Mouse (Mus musculus) CD4-positive, CD25-positive, alpha-beta regulatory T cell, adult 4 months (primary cell): Measurements from ENCODE around the gene Abat. TPM values are rescaled to one million over a fixed set of nuclear protein-coding genes. Genes with fewer than 3 reads are reported as not detected.
"Not testable (repeated sequence)": the region's sequence is repeated elsewhere in the genome, so short reads cannot be mapped to it uniquely, and the experiment has no call there.

ENCODE experiments used
- ATAC-seq: one replicate; pipeline ENCODE4 v1.8.0; 2017
- polyA plus RNA-seq, 2 experiments: library from polyadenylated mRNA; unstranded; fragments of 100-300 nt; shearing (Covaris generic); gene quantifications; one replicate each; pipeline ENCODE4 v1.2.1; 2017

Gene Abat
- polyA plus RNA-seq, 2 experiments from 2014 or later, result 0.74 to 1.8 TPM

DNA sequence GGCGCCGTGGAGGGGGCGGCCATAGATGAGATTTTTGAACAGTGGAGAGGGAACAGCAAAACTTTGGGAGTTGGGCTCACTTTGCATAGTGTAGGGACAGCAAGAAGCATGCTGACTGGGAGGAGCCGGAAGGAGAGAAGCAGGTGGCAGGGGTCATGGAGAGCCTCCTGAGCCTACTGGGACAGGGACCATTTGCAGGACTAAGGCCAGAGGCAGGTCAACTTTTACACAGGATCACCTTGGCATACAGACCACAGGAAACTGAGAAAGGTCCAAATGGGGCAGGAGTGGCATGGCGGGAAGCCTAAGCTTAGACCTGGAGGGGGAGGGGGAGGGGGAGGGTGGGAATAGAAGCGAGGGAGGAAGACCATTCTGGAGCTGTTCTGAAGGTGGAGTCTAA is 20.2 kb downstream of the Abat start:
- no peak for ATAC-seq

DNA sequence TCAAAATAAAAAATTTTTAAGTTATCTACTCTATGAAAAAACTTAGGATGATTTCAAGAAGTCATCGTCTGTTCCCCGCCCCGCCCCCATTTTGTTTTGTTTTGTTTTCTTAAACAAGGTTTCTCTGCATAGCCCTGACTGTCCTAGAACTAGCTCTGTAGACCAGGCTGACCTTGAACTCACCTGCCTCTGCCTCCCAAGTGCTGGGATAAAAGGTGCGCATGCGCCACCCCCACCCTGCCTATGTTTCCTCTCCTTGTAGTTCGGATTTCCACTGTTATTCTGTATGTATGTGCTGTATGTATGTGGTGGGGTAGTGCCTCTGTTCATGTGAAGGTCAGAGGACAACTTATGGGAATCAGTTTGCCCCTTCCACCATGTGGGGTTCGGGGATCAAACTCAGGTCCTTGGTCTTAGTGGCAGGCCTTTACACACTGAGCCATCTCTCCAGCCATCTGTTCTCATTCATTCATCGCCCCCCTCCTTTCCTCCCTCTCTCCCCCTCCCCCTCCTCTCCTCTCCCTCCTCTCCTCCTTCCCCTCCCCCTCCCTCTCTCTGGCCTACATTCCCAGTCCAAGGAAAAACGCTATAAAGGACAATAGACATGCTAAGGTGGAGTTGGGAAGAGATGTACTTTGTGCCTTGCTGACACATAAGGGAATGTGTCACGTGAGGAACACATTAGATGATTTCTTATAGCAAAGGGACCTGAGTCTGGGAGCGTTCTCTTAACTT is 21.4 kb downstream of the Abat start:
- no peak for ATAC-seq

DNA sequence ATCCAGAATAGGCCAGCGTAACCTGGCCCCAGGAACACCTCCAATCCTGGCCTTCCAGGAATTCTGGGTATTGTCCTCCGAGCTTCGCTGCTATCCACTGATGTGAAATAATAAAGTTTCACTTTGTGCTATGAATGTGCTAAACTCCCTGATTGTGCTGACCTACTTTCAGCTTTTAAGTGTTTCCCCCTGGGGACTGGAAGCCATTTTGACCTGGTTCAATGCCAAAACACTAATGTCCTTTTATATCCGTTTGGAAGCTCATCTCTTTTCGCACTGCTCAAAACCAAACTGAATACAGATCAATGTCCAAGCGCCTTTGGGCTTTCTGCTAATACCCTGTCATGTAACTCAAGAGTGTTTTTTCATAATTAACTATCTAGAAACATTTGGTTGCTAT is 22.2 kb downstream of the Abat start:
- no peak for ATAC-seq

DNA sequence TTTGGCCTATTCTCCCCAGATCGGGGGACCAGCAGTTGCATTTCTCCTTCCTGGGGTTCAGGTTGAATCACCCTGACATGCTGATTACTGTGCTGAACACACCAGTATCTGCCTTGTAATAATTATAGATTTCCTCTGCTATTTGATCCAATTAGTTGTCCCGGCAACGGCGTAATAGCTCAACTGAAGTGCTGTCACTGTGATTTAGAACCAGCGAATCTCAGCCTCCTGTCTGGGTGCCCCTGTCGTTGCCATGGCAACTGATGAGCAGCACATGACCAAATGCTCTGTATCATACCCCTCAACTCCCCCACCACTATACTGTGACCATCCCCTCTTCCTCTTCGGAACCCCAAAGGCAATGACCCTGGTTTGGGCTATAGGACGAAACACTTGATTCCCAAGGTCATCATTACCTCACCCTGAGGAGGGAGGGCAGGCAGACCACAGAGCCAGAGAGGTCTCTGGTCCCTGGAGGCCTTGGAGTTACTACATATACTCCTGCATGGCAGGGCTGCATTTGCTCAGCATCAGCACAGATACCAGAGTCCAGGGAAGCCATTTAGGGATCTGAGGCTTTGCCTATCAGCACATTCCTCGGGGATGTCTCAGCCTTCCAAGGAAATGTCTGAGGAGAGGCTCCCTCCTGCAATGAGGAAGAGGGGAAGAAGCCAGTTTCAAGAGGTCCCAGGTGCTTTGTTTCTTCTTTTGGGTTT is 26.1 kb downstream of the Abat start:
- ATAC-seq, result no peak

DNA sequence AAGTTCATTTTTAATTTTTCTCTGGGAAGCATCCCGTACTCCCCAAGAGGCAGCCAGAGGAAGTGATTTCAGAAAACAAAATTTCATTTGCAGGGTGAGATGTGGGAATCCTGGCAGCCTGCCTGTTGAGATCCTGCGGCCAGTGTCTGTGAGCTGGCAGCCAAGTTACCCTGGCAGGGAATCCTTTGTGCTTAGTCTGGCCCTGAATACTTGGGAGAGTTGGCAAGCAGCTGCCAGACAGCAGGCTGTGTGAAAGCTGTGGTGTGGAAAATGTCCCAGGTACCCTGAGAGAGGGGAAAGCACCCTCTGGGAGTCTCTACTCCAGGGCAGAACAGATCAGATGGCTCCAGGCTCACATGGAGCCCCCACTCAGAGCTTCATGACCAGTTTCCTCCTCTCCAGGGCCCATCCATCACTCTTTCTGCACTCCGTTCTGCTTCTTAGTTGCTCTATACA is 27.7 kb downstream of the Abat start:
- ATAC-seq, result no peak

DNA sequence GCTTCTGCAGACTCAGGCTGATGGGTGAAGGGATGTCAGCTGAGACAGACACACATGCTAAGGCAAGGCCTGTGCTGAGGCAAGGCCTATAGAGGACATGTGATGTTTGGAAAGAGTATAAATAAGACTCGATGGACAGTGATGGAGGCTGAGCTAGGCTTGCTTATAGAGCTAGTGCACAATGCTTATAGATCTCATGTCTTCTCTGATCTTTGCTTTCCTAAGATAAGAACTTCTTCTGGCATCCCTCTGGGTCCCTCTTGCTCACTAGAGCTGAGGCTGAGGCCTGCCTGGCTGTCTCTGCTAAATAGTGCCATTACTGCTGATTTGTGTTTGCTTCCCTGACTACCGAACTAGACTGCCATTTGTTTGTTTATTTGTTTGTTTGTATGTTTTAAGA is 34.6 kb downstream of the Abat start:
- no peak for ATAC-seq

DNA sequence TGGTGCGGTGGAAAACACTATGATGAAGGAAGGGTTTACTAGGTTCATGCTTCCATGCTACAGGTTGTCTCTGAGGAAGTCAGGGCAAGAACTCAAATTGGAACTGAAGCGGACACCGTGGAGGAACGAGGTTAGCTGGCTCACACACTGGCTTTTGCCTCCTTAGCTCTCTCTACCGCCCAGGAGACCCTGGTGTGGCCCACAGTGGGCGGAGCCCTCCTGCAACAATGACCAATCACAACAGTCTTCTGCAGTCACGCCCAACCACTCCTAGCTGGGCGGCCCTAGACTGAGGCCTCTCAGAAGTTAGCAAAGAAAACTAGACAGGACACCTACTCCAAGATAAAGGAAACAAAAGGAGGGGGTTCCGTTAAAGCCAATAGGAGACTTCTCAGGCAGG is 36.3 kb downstream of the Abat start:
- ATAC-seq, result no peak

DNA sequence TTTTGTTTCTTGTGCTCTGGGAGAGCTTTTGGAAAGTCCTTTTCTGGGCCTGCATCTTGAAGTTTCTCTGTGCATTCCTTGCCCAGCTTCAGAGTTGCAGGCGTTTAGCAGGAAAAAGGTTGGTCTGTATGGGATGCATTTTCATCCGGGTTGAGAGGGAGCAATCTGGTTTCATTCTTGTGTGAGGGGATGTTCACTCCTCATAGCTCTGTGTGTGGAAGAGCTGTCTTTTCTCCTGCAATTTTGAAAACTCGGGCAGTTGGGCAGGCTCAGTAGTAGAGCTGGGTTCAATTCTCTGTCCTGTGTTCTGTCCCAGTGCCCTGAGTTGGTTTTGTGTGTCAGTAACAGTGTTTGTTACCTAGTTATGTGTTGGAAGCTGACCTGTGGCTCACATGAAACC is 41.1 kb downstream of the Abat start:
- no peak for ATAC-seq

DNA sequence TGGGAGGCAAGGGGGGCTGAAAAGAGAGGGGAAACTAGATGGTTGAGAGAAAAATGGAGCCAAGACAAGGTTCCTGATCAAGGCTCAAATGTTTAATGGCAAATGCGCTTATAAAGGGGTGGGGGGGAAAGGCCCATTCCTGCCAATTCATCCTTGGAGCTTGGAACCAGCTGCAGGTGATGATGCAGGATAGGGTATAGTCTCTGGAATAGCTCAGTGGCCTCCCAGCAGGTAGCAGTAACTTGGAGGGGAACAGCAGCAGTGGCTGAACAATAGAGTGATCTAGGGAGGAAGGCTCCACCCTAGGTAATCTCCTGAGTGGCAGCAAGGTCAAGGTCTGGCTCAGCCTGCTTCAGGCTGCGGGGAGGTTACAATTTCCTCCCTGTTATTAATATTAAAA is 41.5 kb downstream of the Abat start:
- not testable (repeated sequence) for ATAC-seq

DNA sequence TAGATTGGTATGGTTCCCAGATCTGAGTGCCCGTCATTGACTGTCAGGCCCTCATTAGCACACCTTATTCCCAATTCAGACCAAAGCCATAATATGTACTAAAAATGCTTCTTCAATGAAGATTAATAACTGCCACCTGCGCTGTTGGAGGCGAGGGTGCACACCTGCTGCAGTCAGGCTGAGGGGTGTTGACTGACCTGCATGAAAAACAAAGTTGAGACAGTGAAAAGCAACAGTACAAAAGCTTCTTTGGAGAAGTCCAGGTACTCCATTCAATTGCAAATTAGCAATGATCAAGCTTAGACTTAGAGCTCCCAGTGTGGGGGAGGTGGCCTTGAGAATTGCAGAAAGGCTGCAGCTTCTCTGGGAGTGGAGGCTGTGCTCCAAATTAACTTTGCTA is 42.1 kb downstream of the Abat start:
- ATAC-seq, result not testable (repeated sequence)

DNA sequence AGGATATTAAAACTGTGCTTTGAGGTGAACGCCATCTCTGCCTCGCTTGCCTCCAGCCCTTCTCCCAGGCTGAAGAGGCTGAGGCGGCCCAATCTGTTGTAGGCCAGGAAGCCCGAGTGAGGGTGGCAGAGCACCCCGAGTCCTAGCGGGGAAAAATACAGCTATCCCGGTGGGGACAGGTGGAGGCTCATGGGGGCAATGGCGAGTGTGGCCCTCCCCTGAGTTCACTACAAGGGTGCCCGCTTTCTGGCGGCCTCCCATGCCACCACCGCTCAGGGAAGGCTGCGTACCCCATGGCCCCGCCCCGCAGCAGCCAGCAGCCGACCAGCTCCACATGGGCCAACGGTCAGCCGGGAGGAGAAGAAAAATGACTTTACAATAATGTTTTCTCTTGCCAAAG is 46.9 kb downstream of the Abat start:
- no peak for ATAC-seq

DNA sequence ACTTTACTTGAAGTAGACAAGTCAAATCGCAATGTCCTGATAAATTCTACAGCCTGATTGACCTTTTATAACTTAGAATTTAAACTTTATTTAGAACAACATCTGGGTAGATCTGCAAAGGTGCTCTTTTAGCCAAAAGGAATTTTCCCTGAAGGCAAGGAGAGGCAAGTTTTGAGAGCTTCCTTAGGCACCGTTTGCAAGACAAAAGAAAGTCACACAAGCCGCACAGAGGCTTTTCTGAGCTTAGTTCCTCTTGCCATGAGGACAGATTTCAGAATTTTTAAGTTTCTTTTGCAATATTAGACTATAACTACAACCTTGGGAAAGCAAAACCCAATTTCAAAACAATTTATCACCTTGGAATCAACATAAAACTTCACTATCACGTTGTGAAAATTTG is 47.9 kb downstream of the Abat start:
- ATAC-seq, result not testable (repeated sequence)

DNA sequence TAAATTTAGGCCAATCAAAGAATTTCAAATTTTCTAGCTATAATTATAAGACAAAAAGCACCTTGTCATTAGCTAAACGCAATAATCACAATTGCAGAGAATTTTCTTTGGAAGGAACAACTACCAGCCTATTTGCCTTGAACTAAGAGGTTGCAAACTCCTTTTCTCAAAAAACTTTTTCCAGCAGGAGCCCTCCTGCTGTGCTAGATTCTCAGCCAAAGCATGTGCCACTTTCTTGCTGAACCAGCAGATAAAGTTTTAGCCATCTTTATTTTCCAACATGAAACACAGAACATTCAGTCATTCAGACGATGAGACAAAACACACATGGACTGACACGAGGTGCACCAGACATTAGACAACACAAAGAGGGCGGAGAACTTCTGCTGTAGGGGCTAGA is 48.6 kb downstream of the Abat start:
- not testable (repeated sequence) for ATAC-seq

DNA sequence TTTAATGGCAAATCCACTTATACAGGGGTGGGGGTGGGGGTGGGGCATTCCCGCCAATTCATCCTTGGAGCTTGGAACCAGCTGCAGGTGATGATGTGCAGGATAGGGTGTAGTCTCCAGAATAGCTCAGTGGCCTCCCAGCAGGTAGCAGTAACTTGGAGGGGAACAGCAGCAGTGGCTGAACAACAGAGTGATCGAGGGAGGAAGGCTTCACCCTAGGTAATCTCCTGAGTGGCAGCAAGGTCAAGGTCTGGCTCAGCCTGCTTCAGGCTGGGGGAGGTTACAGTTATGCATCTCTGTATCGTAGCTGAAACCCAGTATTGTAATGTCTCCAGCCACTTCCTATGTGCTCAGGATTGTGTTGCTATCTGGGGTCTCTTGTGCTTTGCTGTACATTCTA is 49.6 kb downstream of the Abat start:
- ATAC-seq, result not testable (repeated sequence)

DNA sequence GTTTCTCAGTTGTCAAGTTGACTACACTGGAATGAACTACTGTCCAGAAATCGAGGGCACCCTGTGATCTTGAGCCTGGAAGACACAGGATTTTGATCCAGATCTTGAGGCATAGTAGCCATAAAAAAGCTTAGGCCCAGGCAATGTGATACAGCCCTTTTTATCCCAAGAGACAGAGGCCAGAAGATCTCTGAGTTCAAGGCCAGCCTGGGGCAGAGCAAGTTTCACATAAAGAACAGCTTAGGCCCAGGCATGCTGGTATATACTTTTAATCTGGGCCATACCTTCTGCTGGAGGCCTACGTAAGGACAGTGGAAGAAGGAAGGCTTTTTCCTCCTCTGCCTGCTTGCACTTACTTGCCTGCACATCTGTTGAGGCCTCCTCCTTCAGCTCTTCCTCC is 51.6 kb downstream of the Abat start:
- no peak for ATAC-seq

DNA sequence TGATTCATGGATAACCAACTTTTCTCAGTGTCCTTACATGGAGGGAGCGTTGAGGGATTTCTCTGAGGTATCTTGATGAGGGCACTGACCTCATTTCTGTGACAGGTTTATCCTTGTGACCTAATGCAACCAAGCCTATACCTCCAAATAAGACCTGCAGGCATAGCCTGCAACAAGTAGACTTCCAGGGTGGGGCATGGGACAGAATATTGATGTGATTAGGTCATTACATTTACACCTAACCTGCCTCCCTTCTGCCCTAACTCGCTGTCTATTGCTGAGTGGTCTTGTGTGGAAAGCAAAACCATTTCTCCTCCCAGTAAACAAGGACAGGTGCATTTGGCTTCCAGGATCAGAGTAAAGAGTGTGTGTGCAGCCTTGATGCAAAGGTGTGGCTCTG is 52.3 kb downstream of the Abat start:
- ATAC-seq, result no peak

DNA sequence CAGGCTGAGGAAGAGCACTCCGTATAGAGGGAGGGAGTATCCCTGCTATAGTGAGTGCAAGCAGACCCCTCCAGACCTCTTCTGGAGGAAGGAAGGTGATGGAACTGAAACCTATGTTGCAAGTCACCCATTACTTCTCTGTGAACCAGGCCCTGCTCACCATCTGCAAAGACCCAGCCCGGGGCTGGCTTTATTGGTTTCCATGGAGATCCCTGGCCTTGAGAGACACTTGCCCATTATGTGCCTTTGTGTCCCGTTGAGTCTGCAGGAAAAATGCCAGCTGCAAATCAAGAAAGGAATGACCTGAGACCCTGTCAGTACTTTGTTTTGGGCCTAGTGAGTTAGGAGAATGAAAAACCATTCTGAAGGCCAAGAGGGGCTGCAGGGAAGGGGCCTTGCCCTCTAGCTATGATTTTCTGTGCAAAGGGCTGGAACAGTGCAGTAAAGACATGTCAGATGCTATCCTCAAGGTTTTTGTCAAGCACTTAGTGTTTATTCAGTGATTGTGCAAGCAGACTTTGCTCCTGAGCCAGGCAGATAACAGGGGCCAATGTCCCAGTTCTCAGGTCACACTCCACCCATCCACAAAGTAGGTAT is 53.0 kb downstream of the Abat start:
- ATAC-seq, result no peak

DNA sequence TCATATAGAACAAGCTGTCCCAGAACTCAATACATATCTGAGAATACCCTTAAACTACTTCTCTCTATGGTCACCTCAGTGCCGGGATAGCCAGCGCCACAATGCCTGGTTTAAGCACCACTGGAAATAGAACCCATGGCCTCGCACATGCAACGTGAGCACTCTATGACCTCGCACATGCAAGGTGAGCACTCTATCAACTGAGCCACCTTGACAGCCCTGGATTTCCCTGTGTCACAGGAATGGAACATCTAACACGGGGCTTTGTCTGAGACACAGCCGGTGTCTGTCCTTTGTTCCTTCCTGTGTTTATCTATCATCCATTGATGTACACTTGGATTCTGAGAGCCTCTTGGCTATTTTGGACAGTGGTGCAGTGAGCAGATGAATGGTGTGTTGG is 55.7 kb downstream of the Abat start:
- ATAC-seq, result no peak

DNA sequence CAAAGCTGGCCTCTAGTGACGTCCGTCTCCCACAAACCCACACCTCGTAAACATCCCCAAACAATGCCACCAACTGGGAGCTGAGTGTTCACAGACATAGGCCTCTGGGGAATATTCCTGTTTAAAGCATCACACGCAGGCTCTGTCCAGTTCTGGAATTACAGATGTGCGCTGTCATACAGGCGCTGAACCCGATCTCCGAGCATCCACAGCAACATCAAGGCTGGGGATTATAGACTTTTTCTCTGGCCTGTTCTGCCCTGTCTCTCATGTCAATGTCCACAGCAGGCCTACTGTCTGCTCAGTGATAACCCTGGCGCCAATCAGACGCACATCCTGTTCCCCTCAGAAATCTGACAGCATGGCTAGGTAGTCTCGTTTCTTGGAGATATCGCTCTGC is 57.1 kb downstream of the Abat start:
- no peak for ATAC-seq

DNA sequence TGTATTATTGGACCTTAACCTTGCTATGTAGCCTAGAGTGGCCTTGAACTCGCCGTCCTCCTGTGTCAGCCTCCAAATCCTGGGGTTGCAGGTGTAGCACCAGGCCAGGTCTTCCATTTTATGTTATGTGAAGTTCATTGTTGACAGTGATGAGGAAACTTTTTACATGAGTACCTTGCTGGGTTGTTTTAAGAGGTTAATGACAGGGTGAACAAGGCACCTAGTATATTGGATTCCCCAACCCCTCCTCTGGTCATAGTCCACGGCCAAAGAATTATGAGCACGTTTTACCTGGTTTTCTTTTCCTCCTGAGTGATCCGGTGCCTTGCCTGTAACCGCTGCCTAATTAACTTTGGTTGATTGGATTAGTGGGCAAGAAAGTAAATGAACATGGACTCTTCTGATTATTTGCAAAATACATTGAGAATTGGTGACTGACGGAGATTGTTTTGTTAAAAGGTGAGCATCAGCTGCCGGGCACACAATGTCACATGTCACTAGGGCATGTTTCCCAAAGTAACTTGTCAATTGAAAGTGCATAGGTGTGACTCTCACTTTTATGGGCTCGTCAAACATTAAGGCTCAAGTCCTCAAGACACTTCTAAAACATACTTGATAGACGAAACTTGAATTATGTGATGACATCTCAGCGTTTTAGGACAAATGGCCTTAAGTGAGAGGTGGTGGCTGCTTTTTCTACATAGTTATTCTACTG is 57.8 kb downstream of the Abat start:
- ATAC-seq, result no peak

DNA sequence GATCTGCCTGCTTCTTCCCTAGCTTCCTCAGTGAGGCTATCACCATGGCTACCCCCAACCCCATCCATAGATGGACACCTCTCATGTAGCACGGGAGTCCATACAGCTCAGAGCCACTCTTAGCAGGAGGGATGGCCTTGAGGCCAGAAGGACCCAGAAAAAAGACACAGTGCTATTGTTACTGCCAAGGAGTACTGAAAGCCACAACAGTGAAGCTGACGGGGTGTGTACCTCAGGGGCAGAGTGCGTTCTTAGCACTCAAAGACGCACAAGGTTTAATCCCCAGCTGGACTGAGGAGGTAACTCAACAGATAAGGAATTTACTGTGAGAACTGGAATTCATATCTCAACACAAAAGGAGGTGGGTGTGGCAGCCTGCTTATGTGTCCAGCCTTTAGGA is 59.8 kb downstream of the Abat start:
- ATAC-seq, result no peak

DNA sequence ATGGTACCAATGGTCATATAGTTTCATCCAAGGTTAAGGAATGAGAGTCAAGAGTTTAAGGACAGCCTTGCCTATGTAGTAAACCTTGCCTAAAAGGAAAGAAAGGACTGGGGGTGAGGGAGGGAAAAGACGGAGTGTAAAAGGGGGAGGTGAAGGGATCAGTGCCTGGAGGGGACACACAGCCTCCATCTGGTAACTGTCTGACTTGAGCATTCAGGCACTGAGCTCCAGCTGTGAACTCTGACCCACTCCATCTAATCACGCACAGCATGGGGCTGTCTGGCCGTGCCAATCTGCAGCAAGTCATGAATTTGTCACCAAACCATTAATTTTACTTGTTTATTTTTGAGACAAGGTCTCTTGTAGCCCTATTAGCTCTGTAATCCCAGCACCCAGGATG is 60.5 kb downstream of the Abat start:
- ATAC-seq, result no peak

DNA sequence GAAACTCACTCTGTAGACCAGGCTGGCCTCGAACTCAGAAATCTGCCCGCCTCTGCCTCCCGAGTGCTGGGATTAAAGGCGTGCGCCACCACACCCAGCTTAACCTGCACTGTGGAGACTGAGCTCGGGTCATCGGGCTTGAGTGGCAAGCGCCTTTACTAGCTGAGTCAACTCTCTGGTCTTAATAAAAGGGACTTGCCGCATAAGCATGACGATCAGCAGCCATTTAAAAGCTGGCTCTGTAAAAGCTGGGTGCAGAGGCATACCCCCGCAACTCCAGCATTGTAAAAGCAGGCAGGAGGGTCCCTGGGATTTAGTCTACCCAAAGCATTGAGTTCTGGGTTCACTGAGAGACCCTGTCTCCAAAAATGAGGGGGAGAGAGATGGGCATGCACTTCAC is 61.1 kb downstream of the Abat start:
- ATAC-seq, result no peak
